Mouse (Mus musculus) hindbrain, embryonic 10.5 days (tissue): ENCODE data around the gene Tfap2a. TPM values are rescaled to one million over a fixed set of nuclear protein-coding genes. Genes with fewer than 3 reads are reported as not detected.
A peak's percentile ranks its signal among the peaks of the same experiment; 100 is the strongest.

ENCODE experiments used
- DNase-seq: peaks from one replicate; pipeline ENCODE4 v3.0.0-alpha.2; 2017; ENCODE audit warnings: low spot score
- H3K27ac ChIP-seq: fragments of 300-500 bp; sonication (generic); 2 replicates; pipeline ENCODE4 v1.5.1; 2016; ENCODE audit warnings: mild to moderate bottlenecking, moderate library complexity
- H3K27me3 ChIP-seq: fragments of 300-500 bp; sonication (generic); 2 replicates; pipeline ENCODE4 v1.6.1; 2016; ENCODE audit warnings: mild to moderate bottlenecking; ENCODE audit not compliant: poor library complexity, insufficient read depth, severe bottlenecking
- H3K36me3 ChIP-seq: fragments of 300-500 bp; sonication (generic); 2 replicates; pipeline ENCODE4 v1.6.1; 2016; ENCODE audit warnings: mild to moderate bottlenecking, moderate library complexity
- H3K4me1 ChIP-seq: fragments of 300-500 bp; sonication (generic); replicated peaks from 2 replicates; pipeline ENCODE4 v1.6.1; 2016; ENCODE audit warnings: mild to moderate bottlenecking
- H3K4me3 ChIP-seq: fragments of 300-500 bp; sonication (generic); 2 replicates; pipeline ENCODE4 v1.5.1; 2016; ENCODE audit warnings: mild to moderate bottlenecking, moderate library complexity
- H3K9me3 ChIP-seq: fragments of 300-500 bp; sonication (generic); 2 replicates; pipeline ENCODE4 v1.6.1; 2016; ENCODE audit warnings: mild to moderate bottlenecking, moderate library complexity
- WGBS: fragments of 180-500 bp; shearing (Covaris S2); methylation state at CpG from one replicate; pipeline ENCODE4 v1.1.7; 2016; 5-methylcytosine and 5-hydroxymethylcytosine counted together
- polyA plus RNA-seq: library from polyadenylated mRNA; unstranded; fragments of >200 nt; fragmentation: Nextera tagmentation; extraction: Ambion mirVana; gene quantifications from 2 replicates; pipeline ENCODE4 v1.2.1, GENCODE M21; 2016

The Tfap2a gene
- polyA plus RNA-seq, 1 experiment from 2014 or later: 13.8 TPM

GRCm38 (mm10) chr13:40740727-40741360, 2.7 kb upstream of the Tfap2a start:
- no peak overlapping the region for H3K27ac ChIP-seq
- no peak overlapping the region for H3K4me3 ChIP-seq
- DNase-seq: peak; percentile 25
- peaks cover 100% of the 10 kb centered on the region for H3K27me3 ChIP-seq
- H3K9me3 ChIP-seq: peaks cover 3% of the 10 kb centered on the region; the same call in 1 of the 2 replicates
- H3K4me1 ChIP-seq: peaks cover 20% of the 10 kb centered on the region
- no peaks in the 10 kb centered on the region for H3K36me3 ChIP-seq
- WGBS: 2% methylated on average over 19 of the region's 19 CpGs

GRCm38 (mm10) chr13:40739901-40740300, 1.7 kb upstream of the Tfap2a start:
- DNase-seq: peak; percentile 46
- 1% methylated on average over 10 of the region's 10 CpGs for WGBS
- Histone ChIP-seq H3K4me3 (no peak overlapping the region), H3K27ac (no peak overlapping the region), H3K4me1 (peaks cover 25% of the 10 kb centered on the region), H3K27me3 (peaks cover 100% of the 10 kb centered on the region), H3K9me3 (no peaks in the 10 kb centered on the region), H3K36me3 (no peaks in the 10 kb centered on the region)

GRCm38 (mm10) chr13:40739121-40739650, 1.0 kb upstream of the Tfap2a start:
- peaks cover 20% of the 10 kb centered on the region for H3K4me1 ChIP-seq
- no peak overlapping the region for H3K27ac ChIP-seq
- under 1% methylated on average over 17 of the region's 17 CpGs for WGBS
- no peaks in the 10 kb centered on the region for H3K36me3 ChIP-seq
- no peak overlapping the region for H3K4me3 ChIP-seq
- peak; percentile 24 for DNase-seq
- H3K9me3 ChIP-seq: no peaks in the 10 kb centered on the region
- peaks cover 100% of the 10 kb centered on the region for H3K27me3 ChIP-seq

DNA sequence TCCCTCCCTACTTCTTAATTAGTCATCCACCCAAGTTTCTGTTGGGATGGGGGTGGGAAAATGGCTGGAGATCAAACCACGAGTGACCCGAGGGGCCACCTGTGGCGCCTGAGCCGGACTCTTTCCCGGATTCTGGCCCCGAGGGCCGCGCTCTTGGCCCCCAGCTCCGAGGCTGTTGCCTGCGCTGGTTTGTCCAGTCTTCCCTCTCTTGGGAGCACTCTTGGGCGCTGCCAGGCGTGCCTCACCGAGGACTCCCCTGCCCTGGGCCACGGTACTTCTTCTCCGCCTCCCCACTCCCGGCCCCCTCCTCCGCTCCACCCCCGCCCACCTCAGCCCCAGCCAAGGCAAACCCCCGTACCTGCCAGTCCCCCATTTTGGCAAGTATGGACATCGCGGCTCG, 415 bp downstream of the Tfap2a start:
- no peaks in the 10 kb centered on the region for H3K9me3 ChIP-seq
- H3K27me3 ChIP-seq: peaks cover 100% of the 10 kb centered on the region
- H3K36me3 ChIP-seq: no peaks in the 10 kb centered on the region
- no peak overlapping the region for H3K27ac ChIP-seq
- peaks cover 34% of the 10 kb centered on the region for H3K4me1 ChIP-seq
- WGBS: under 1% methylated on average over 22 of the region's 22 CpGs
- H3K4me3 ChIP-seq: peak overlapping the region; percentile 21; the same call in 1 of the 2 replicates
- DNase-seq: peak; percentile 36

GRCm38 (mm10) chr13:40737099-40737498, 1.1 kb downstream of the Tfap2a start:
- Histone ChIP-seq H3K9me3 (no peaks in the 10 kb centered on the region), H3K36me3 (no peaks in the 10 kb centered on the region), H3K4me3 (no peak overlapping the region), H3K4me1 (peaks cover 36% of the 10 kb centered on the region), H3K27ac (no peak overlapping the region), H3K27me3 (peaks cover 100% of the 10 kb centered on the region)
- peak; percentile 53 for DNase-seq
- 2% methylated on average over 15 of the region's 15 CpGs for WGBS

DNA sequence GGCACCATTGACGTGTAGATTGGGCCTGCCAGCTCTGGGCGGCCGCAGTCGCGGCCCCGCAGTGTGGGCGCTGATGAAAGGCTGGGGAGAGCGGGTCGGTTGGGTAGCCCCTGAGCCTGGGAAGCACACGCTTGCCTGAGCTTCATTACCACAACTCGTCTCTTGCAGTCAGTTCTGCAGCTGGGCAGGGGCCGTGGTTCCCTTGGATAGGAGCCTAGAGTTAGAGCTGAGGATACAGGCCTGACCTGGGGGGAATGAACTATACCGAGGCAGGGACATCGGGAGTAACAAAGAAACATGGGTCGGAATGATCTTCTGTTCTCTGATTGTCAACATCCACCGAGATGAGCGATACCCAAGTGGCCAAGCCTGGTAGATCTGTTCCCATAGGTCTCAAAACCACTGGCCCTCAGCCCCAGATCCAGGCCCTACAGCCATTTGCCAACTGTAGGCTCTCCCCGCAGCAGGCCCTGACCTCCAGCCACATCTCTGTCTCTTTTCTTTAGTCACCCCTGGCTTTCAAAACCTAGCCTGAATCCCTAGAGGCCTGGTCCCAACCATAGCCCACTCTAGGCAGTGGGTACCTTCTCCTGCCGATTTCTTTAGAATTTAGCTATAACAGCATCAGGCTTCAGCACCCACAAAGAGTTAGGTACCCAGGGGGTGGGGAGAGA, 1.9 kb downstream of the Tfap2a start:
- 2% methylated on average over 19 of the region's 19 CpGs for WGBS
- H3K36me3 ChIP-seq: no peaks in the 10 kb centered on the region
- DNase-seq: no peak
- H3K4me3 ChIP-seq: peak overlapping the region; percentile 22; the same call in 1 of the 2 replicates
- H3K27me3 ChIP-seq: peaks cover 100% of the 10 kb centered on the region
- no peaks in the 10 kb centered on the region for H3K9me3 ChIP-seq
- H3K27ac ChIP-seq: no peak overlapping the region
- H3K4me1 ChIP-seq: peaks cover 44% of the 10 kb centered on the region

GRCm38 (mm10) chr13:40735416-40736106, 2.6 kb downstream of the Tfap2a start:
- 1% methylated on average over 17 of the region's 17 CpGs for WGBS
- H3K27me3 ChIP-seq: peaks cover 100% of the 10 kb centered on the region
- no peaks in the 10 kb centered on the region for H3K36me3 ChIP-seq
- H3K4me3 ChIP-seq: peak overlapping the region; percentile 22
- H3K27ac ChIP-seq: no peak overlapping the region
- H3K4me1 ChIP-seq: peaks cover 51% of the 10 kb centered on the region
- no peaks in the 10 kb centered on the region for H3K9me3 ChIP-seq
- DNase-seq: peak; percentile 51

GRCm38 (mm10) chr13:40734316-40734965, 3.7 kb downstream of the Tfap2a start:
- Histone ChIP-seq H3K4me1 (peaks cover 58% of the 10 kb centered on the region), H3K27me3 (peaks cover 98% of the 10 kb centered on the region), H3K4me3 (peak overlapping the region; percentile 60), H3K9me3 (no peaks in the 10 kb centered on the region), H3K27ac (no peak overlapping the region), H3K36me3 (no peaks in the 10 kb centered on the region)
- under 1% methylated on average over 33 of the region's 33 CpGs for WGBS
- peak; percentile 38 for DNase-seq

- Histone ChIP-seq H3K4me3 (peak overlapping the region; percentile 60), H3K27me3 (peaks cover 98% of the 10 kb centered on the region), H3K27ac (no peak overlapping the region), H3K9me3 (no peaks in the 10 kb centered on the region), H3K36me3 (no peaks in the 10 kb centered on the region), H3K4me1 (peaks cover 59% of the 10 kb centered on the region)
- DNase-seq: peak; percentile 75
- under 1% methylated on average over 38 of the region's 38 CpGs for WGBS
Observed at GRCm38 (mm10) chr13:40733542-40734151, 4.5 kb downstream of the Tfap2a start.

DNA sequence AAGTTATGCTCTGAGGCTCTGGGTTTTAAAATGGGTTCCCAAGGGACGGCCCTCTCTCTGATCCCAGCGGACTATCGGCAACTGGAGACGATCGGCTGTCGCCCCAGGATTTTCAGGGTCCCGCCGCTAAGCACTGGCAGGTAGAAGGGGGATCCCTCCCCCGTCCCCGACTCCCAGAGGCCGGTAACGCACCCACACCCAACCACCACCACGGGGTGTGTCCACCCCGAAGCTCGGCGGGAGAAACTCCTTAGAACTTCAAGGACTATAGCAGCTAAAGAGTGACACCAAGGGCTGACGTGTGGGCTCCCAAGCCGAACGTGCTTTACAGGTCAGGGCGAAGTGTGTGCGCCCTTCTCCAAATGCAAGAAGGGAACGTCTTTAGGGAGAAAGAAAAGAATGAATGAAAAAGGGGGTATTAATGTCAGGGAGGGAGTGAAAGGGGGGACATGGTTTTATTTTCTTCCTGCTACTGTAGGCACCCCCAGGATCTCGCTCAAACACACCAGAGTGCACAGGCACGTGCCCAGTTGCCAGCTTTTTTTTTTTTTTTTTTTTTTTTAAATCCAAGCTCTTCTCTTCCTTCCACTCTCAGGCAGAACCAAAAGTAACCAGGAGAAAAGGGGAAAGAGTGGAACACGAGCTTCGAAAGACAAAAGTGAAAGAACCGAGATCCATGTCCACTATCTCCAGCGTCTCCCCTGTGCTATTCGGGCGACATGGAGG, 5.2 kb downstream of the Tfap2a start:
- Histone ChIP-seq H3K27me3 (peaks cover 98% of the 10 kb centered on the region), H3K36me3 (no peaks in the 10 kb centered on the region), H3K4me3 (peak overlapping the region; percentile 60), H3K9me3 (no peaks in the 10 kb centered on the region), H3K4me1 (peaks cover 60% of the 10 kb centered on the region), H3K27ac (peak overlapping the region; percentile 41)
- DNase-seq: peak; percentile 38
- under 1% methylated on average over 30 of the region's 30 CpGs for WGBS

DNA sequence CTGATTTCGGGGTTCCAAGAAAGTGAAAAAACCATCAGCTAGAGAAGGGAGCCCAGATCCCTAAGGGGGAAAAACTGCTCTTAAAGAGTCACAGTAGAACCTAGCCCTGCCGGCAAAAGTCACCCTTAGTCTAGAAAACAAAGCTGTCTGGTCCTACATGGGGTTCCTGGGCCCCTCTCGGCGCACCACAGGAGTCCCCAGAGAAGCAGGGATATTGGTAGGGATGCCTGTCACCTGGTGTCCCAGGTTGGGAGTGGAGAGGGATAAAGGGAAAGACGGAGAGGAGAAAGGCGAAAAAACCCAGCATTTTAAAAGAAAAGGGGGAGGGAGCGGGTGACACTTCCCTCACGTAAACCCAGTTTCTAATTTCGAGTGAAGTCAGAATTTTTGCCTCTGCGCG, 6.1 kb downstream of the Tfap2a start:
- DNase-seq: peak; percentile 30
- under 1% methylated on average over 11 of the region's 11 CpGs for WGBS
- Histone ChIP-seq H3K36me3 (no peaks in the 10 kb centered on the region), H3K27ac (peak overlapping the region; percentile 91), H3K9me3 (no peaks in the 10 kb centered on the region), H3K27me3 (peaks cover 96% of the 10 kb centered on the region), H3K4me3 (peak overlapping the region; percentile 60), H3K4me1 (peaks cover 55% of the 10 kb centered on the region)
